Mouse (Mus musculus) hindbrain, embryonic 13.5 days (tissue): Measurements from ENCODE around the gene Thap3. TPM values are rescaled to one million over a fixed set of nuclear protein-coding genes. Genes with fewer than 3 reads are reported as not detected.

Experiments used
- ATAC-seq: fragments of 200-750 bp; cut with Nextera tagmentation; 2 replicates; pipeline ENCODE4 v1.8.0; 2017; ENCODE audit warnings: moderate TSS enrichment; ENCODE audit not compliant: low FRiP score
- H3K27ac ChIP-seq: fragments of 300-500 bp; sonication (generic); 2 replicates; pipeline ENCODE4 v1.5.1; 2015; ENCODE audit warnings: inconsistent platforms, mild to moderate bottlenecking, moderate library complexity
- H3K27me3 ChIP-seq: fragments of 300-500 bp; sonication (generic); 2 replicates; pipeline ENCODE4 v1.6.1; 2015; ENCODE audit warnings: mild to moderate bottlenecking, inconsistent platforms
- H3K36me3 ChIP-seq: fragments of 300-500 bp; sonication (generic); 2 replicates; pipeline ENCODE4 v1.6.1; 2015; ENCODE audit warnings: mild to moderate bottlenecking, inconsistent platforms
- H3K4me1 ChIP-seq: fragments of 300-500 bp; sonication (generic); replicated peaks from 2 replicates; pipeline ENCODE4 v1.6.1; 2015; ENCODE audit warnings: inconsistent platforms
- H3K4me2 ChIP-seq: fragments of 300-500 bp; sonication (generic); 2 replicates; pipeline ENCODE4 v1.6.1; 2015; ENCODE audit warnings: inconsistent platforms, mild to moderate bottlenecking, moderate library complexity
- H3K4me3 ChIP-seq: fragments of 300-500 bp; sonication (generic); 2 replicates; pipeline ENCODE4 v1.5.1; 2015; ENCODE audit warnings: mild to moderate bottlenecking, inconsistent platforms
- H3K9ac ChIP-seq: fragments of 300-500 bp; sonication (generic); 2 replicates; pipeline ENCODE4 v1.6.1; 2015; ENCODE audit warnings: mild to moderate bottlenecking, inconsistent platforms
- H3K9me3 ChIP-seq: fragments of 300-500 bp; sonication (generic); 2 replicates; pipeline ENCODE4 v1.6.1; 2016; ENCODE audit warnings: inconsistent platforms
- WGBS: fragments of 180-500 bp; shearing (Covaris S2); methylation state at CpG from one replicate; pipeline ENCODE4 v1.1.7; 2015; 5-methylcytosine and 5-hydroxymethylcytosine counted together
- polyA plus RNA-seq: library from polyadenylated mRNA; unstranded; fragments of >200 nt; fragmentation: Nextera tagmentation; extraction: Ambion mirVana; gene quantifications from 2 replicates; pipeline ENCODE4 v1.2.1, GENCODE M21; 2015

Gene Thap3
- polyA plus RNA-seq, 1 experiment from 2014 or later: 36.7 TPM

DNA sequence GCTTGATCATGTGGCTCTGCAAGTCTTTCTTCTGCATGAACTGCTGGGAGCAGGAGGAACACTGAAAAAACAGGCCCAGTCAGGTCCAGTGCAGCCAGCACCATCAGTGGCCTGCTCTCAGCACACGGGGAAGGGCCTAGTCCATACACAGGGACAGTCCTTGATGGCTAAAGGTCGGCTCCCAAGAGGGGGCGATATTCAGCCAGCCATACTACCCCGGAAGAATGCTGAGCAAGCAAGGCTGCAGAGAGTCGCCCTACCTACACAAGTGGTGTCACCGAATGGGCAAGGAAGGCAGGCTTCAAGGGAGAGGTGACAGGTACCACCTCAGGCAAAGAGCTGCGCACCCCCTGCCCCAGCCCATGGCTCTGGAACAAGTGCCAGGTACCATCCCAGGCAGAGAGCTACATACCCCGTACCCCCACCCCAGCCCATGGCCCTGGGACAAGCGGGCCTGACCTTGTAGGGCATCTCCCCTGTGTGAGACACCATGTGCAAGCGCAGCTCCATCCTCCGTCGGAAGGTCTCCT, 32.8 kb upstream of the Thap3 start:
- H3K9me3 ChIP-seq: no peaks in the 10 kb centered on the region
- H3K9ac ChIP-seq: no peak overlapping the region
- peaks cover 74% of the 10 kb centered on the region for H3K36me3 ChIP-seq

DNA sequence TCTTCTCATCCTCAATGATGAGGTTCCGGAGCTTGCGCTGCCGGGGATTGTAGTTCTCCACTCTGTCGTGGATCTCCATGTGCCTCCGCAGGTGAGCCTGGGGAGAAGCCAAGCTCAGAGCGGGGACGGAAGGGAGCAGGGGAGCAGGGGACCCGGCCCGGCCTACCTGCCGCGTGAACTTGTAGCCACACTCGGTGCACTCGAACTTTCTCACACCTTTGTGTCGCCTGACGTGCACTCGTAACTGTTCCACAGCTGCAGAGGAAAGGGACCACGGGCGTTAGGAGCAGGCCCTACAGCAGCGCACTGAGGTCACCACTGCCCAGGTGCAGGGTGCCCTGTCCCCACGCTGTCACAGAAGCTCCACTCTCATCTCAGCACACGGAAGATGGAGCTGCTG, 31.2 kb upstream of the Thap3 start:
- Histone ChIP-seq H3K4me1 (peaks cover 17% of the 10 kb centered on the region), H3K27ac (no peak overlapping the region), H3K36me3 (peaks cover 82% of the 10 kb centered on the region), H3K4me3 (no peak overlapping the region), H3K9me3 (no peaks in the 10 kb centered on the region), H3K9ac (no peak overlapping the region), H3K4me2 (no peak overlapping the region), H3K27me3 (no peaks in the 10 kb centered on the region)
- 95% methylated on average over 21 of the region's 21 CpGs for WGBS
- no peak for ATAC-seq

More for the DNA sequence above, 32.8 kb upstream of the Thap3 start:
- 79% methylated on average over 12 of the region's 12 CpGs for WGBS
- Histone ChIP-seq H3K27ac (no peak overlapping the region), H3K4me1 (peaks cover 33% of the 10 kb centered on the region), H3K4me2 (no peak overlapping the region), H3K27me3 (no peaks in the 10 kb centered on the region), H3K4me3 (no peak overlapping the region)
- no peak for ATAC-seq

DNA sequence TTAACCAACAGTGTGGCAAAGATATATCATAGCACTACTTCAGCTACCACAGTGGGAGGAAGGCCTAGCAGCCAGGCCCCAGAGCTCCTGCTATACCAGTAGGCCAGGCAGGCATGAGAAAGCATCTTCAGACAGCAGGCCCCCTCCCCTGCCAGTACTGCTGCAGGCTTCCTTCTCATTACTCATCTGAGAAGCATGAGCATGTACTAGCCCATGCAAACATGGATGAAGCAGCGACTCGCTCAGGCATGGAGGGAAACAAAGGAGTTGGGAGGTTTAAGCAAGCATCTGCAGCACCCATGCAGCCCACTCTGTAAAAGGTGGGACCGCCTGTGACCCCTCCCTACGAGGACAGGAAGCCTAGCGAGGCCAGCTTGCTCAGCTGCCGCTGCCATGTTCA, 30.3 kb upstream of the Thap3 start:
- Histone ChIP-seq H3K4me1 (peaks cover 7% of the 10 kb centered on the region), H3K9me3 (no peaks in the 10 kb centered on the region), H3K36me3 (peaks cover 82% of the 10 kb centered on the region), H3K9ac (0 out of 2 replicates have a peak overlapping the region, but pooled peaks have one; percentile 8), H3K4me2 (no peak overlapping the region), H3K27me3 (no peaks in the 10 kb centered on the region), H3K27ac (no peak overlapping the region), H3K4me3 (no peak overlapping the region)
- ATAC-seq: no peak
- 88% methylated on average over 6 of the region's 6 CpGs for WGBS

DNA sequence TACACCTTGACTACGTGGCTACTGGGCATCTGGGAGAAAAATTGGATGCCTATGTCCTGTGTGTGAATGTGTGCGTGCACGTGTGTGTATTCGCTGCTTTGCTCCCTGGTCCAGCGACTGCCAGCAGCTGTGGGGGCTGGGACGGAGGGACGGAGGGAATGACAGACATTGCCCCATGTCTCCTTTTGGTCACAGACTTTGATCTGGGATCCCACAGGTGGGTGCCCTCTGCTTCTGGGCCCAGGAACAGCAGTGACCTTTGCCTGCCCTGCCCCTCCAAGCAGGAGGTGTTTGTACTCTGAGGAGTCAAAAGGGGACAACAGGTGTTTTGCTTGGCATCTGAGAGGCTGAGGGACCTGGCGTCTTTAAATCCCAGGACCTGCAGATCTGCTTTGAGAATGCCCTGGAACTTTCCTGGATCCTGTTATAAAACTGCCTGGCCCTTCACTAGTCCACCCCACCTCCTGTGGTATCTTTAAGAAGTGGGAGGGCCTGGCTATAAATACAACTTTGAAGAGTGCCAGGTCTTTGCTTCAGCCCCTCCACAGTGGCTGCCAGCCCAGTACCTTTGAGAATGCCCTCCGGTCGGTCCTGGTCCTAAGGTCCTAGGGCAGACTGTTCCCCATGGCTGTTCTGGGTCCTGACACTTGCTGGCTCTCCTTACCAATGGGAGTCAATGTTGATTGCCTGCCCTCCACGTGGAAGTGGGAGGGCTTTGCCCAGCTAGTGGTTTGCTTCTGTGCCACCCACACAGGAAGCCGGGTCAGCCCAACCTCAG, 24.4 kb upstream of the Thap3 start:
- H3K9me3 ChIP-seq: no peaks in the 10 kb centered on the region
- peaks cover 35% of the 10 kb centered on the region for H3K4me1 ChIP-seq
- peaks cover 33% of the 10 kb centered on the region for H3K36me3 ChIP-seq
- H3K27me3 ChIP-seq: peaks cover 29% of the 10 kb centered on the region
- 87% methylated on average over 12 of the region's 12 CpGs for WGBS
- H3K4me3 ChIP-seq: no peak overlapping the region
- peak overlapping the region; percentile 43; the same call in 1 of the 2 replicates for H3K9ac ChIP-seq
- H3K4me2 ChIP-seq: no peak overlapping the region
- no peak for ATAC-seq
- H3K27ac ChIP-seq: no peak overlapping the region

DNA sequence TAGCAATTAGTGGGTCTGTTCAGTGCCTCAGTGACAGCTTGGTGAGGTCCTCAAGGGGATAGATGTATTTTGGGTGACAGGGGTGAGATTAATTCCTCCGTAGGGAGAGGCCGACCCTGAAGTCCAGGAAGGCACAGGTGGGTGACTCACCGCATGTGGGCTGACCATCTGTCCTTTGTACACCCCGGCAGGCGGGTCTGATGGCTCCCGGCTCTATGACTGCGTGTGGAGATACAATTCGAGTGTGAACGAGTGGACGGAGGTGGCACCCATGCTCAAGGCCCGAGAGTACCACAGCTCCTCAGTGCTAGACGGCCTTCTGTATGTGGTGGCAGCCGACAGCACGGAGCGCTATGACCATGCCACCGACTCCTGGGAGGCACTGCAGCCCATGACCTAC, 23.3 kb upstream of the Thap3 start:
- Histone ChIP-seq H3K9ac (no peak overlapping the region), H3K27ac (no peak overlapping the region), H3K9me3 (no peaks in the 10 kb centered on the region), H3K36me3 (peaks cover 26% of the 10 kb centered on the region), H3K4me1 (peaks cover 47% of the 10 kb centered on the region), H3K27me3 (peaks cover 40% of the 10 kb centered on the region), H3K4me3 (no peak overlapping the region), H3K4me2 (no peak overlapping the region)
- WGBS: 93% methylated on average over 16 of the region's 16 CpGs
- no peak for ATAC-seq

DNA sequence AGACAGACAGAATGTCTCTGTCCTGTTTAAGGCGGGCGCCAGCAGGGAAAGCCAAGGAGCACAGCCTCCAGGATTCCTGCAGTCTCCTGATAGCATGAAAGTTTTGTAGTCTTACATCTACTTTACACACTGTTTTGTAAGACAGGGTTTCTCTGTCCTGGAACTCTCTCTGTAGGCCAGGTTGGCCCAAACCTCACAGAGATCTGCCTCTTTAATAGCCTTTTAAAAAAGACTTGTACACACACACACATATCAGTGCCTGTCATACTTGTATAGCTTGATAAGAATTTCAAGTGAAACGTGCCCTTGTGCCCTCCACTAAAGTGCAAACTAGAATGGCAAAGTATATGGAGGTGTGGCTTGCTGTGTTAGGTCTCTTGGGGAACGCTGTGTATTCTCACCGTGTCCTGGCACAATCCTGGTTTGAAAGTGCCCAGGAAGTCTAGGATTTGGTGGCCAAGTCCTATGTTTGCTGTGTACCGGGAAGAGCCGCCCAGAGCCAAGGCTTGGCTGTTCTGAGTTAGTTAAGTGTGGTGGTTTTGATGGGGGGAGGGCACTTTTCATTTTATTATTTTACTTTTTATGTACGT, 22.5 kb upstream of the Thap3 start:
- H3K9ac ChIP-seq: peak overlapping the region; percentile 72; the same call in 1 of the 2 replicates
- H3K9me3 ChIP-seq: no peaks in the 10 kb centered on the region
- ATAC-seq: no peak
- H3K4me2 ChIP-seq: peak overlapping the region; percentile 97
- H3K27ac ChIP-seq: no peak overlapping the region
- H3K4me3 ChIP-seq: peak overlapping the region; percentile 72
- H3K36me3 ChIP-seq: peaks cover 26% of the 10 kb centered on the region
- WGBS: 81% methylated on average over 8 of the region's 8 CpGs
- H3K27me3 ChIP-seq: peaks cover 49% of the 10 kb centered on the region
- peaks cover 50% of the 10 kb centered on the region for H3K4me1 ChIP-seq

DNA sequence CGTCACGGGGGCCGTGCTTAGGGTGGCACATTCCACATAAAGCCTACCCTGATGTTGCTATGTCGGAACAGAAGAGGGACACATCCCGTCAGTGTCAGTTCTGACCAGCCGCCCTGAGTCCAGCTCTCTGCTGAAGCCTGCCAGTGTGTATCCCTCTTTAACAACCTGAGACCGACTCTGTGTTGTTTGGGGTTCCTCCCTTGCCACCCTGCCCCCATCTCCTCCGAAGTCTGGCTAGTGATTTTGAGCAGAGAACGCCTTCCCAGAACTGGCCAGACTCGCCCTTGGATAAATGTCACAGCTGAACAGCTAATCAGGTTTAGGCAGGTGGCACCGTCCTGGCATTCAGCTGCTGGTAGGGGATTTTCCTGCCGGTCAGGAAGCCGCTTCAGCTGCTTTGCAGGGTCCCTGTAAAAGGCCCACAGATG, 21.9 kb upstream of the Thap3 start:
- peaks cover 50% of the 10 kb centered on the region for H3K4me1 ChIP-seq
- H3K36me3 ChIP-seq: peaks cover 21% of the 10 kb centered on the region
- H3K27ac ChIP-seq: no peak overlapping the region
- peak overlapping the region; percentile 97 for H3K4me2 ChIP-seq
- WGBS: 14% methylated on average over 13 of the region's 13 CpGs
- H3K4me3 ChIP-seq: peak overlapping the region; percentile 72
- no peak for ATAC-seq
- no peaks in the 10 kb centered on the region for H3K9me3 ChIP-seq
- peaks cover 50% of the 10 kb centered on the region for H3K27me3 ChIP-seq
- peak overlapping the region; percentile 72 for H3K9ac ChIP-seq

DNA sequence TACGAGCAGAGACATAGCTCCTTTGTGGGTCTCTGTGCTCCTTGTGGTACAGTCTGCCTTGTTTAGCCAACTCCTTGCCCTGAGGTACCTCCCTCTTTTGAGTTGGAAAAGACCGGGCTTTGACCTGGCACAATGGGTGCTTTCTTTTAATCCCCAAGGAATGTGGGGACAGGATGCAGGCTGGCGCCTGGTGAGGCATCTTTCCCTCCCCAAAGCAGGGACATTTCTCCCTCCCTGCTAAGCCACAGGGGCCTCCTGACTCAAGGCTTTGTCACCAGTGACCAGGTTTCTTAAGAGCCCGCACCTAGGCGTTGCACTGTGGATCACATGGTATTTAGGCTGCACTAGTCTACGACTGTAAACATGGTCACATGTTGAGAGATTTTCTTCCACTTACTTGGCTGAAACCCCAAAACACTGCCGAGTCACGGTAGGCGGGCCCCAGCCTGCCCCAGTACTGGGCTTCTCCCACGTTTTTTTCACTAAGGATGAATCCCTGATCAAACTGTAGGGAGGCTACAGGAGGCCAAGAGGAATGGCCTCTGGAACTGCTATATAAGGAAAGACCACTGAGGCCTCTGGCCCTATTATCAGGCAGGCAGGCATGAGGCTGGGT, 21.4 kb upstream of the Thap3 start:
- H3K27ac ChIP-seq: no peak overlapping the region
- H3K4me3 ChIP-seq: peak overlapping the region; percentile 72
- H3K9me3 ChIP-seq: no peaks in the 10 kb centered on the region
- WGBS: 2% methylated on average over 10 of the region's 10 CpGs
- no peak for ATAC-seq
- peaks cover 50% of the 10 kb centered on the region for H3K4me1 ChIP-seq
- H3K9ac ChIP-seq: peak overlapping the region; percentile 72
- peaks cover 17% of the 10 kb centered on the region for H3K36me3 ChIP-seq
- H3K27me3 ChIP-seq: peaks cover 50% of the 10 kb centered on the region
- H3K4me2 ChIP-seq: peak overlapping the region; percentile 97

DNA sequence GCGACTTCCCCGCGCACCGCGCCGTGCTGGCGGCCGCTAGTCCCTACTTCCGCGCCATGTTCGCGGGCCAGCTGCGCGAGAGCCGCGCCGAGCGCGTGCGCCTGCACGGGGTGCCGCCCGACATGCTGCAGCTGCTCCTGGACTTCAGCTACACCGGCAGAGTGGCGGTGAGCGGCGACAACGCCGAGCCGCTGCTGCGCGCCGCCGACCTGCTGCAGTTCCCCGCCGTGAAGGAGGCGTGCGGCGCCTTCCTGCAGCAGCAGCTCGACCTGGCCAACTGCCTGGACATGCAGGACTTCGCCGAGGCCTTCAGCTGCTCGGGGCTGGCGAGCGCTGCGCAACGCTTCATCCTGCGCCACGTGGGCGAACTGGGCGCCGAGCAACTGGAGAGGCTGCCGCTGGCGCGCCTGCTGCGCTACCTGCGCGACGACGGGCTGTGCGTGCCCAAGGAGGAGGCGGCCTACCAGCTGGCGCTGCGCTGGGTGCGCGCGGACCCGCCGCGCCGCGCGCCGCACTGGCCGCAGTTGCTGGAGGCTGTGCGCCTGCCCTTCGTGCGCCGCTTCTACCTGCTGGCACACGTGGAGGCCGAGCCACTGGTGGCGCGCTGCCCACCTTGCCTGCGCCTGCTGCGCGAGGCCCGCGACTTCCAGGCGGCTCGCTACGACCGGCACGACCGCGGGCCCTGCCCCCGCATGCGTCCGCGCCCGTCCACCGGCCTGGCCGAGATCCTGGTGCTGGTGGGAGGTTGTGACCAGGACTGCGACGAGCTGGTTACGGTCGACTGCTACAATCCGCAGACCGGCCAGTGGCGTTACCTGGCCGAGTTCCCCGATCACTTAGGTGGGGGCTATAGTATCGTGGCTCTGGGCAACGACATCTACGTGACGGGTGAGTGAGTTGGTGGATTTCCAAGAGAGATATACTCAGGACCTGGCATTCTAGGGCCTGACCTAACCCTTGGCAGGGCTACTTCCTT, 20.6 kb upstream of the Thap3 start:
- peaks cover 50% of the 10 kb centered on the region for H3K27me3 ChIP-seq
- H3K27ac ChIP-seq: peak overlapping the region; percentile 84
- no peaks in the 10 kb centered on the region for H3K9me3 ChIP-seq
- peak; percentile 79 for ATAC-seq
- H3K9ac ChIP-seq: peak overlapping the region; percentile 72
- peak overlapping the region; percentile 72 for H3K4me3 ChIP-seq
- peaks cover 50% of the 10 kb centered on the region for H3K4me1 ChIP-seq
- H3K36me3 ChIP-seq: peaks cover 10% of the 10 kb centered on the region; the same call in 1 of the 2 replicates
- peak overlapping the region; percentile 97 for H3K4me2 ChIP-seq
- under 1% methylated on average over 102 of the region's 115 CpGs for WGBS

DNA sequence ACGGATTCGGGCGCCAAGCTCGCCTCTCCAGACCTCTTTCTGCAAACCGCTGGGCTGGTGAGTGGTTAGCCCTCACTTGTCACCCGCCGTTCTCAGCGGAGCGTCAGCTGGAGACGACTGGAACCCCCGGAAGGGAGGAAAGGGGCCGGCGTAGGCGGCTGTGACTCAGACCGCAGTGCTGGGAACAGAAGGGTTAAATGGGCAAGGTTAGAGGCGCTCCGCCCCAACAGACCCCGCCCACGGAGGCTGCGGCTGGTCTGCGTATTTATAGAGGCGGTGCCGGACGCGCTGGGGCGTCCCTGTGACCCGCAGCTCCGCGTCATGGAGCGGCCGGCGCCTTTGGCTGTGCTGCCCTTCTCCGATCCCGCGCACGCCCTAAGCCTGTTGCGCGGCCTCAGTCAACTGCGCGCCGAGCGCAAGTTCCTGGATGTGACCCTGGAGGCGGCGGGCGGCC, 19.9 kb upstream of the Thap3 start, which contains the start of gene Klhl21:
Klhl21 (plus strand) TSS at position 182 of the 454 bp plus-strand sequence.
- Histone ChIP-seq H3K27me3 (peaks cover 50% of the 10 kb centered on the region), H3K36me3 (0 out of 2 replicates have a peak, but pooled peaks cover 8% of the 10 kb centered on the region), H3K27ac (peak within 1 kb of the TSS; percentile 84), H3K4me2 (peak within 1 kb of the TSS; percentile 97), H3K9ac (peak within 1 kb of the TSS; percentile 72), H3K4me3 (peak within 1 kb of the TSS; percentile 72), H3K9me3 (no peaks in the 10 kb centered on the region), H3K4me1 (peaks cover 50% of the 10 kb centered on the region)
- peak; percentile 88 for ATAC-seq
- under 1% methylated on average over 45 of the region's 45 CpGs for WGBS

DNA sequence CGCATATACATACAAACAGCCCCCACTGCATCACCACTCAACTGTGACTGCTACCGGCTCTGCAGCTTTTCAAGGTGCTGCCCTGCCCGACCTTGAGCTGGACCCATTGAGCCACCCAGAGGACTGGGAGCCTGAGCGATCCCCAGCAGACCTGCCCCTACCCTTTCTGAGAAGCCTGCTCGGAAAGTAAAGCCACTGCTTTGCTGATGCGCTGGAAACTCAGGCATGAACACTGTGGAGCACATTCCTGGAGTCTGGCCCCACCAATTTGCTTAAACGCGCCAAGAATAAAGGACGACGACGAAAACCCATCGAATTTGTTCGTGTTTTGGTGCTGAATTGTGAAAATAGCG, 19.3 kb upstream of the Thap3 start:
- Histone ChIP-seq H3K27me3 (peaks cover 47% of the 10 kb centered on the region), H3K27ac (peak overlapping the region; percentile 61), H3K4me3 (peak overlapping the region; percentile 72), H3K4me2 (peak overlapping the region; percentile 97), H3K9me3 (no peaks in the 10 kb centered on the region), H3K36me3 (0 out of 2 replicates have a peak, but pooled peaks cover 8% of the 10 kb centered on the region), H3K4me1 (peaks cover 50% of the 10 kb centered on the region), H3K9ac (peak overlapping the region; percentile 72)
- no peak for ATAC-seq
- WGBS: 1% methylated on average over 14 of the region's 14 CpGs
